Mouse (Mus musculus): ENCODE measurements around the gene Ociad1. TPM values are rescaled to one million over a fixed set of nuclear protein-coding genes. Genes with fewer than 3 reads are reported as not detected.
A peak's percentile ranks its signal among the peaks of the same experiment; 100 is the strongest.

The Ociad1 gene
- polyA plus RNA-seq, 1 experiment from 2014 or later = 402 TPM

DNA sequence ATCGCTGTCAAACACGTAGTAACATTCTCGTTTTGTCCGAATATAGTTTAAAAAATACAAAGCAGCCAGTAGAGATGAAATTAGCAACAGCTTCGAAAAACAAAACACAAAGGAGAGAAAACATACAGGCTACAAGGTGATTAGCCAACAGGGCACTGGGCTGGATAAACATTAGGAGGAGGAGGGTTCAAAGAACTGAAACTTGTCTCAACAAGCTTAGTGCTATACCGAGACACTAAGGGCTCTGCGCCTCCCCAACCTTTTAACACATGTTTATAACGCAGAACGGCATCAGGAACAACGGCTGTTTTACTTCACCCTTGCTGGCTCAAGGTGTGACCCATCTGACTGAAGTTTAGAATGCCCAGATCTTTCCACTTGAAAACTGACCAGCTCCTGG is 13.4 kb upstream of the Ociad1 start:
- H3K27ac ChIP-seq (ENCODE audit: low read depth, low read length) = no peak overlapping the region
- no peaks in the 10 kb centered on the region for H3K36me3 ChIP-seq (ENCODE audit: control insufficient read depth, insufficient read depth, low read length)
- H3K4me2 ChIP-seq (ENCODE audit: low read length) = no peak overlapping the region
- H3K9ac ChIP-seq (ENCODE audit: low read depth, low read length) = no peak overlapping the region
- no peaks in the 10 kb centered on the region for H3K9me3 ChIP-seq (ENCODE audit: control insufficient read depth, low read length)
- H3K4me1 ChIP-seq (ENCODE audit: control insufficient read depth, insufficient read depth, low read depth, low read length) = no peaks in the 10 kb centered on the region
- H3K27me3 ChIP-seq (replicated peaks; ENCODE audit: control insufficient read depth, insufficient read depth, low read length) = no peaks in the 10 kb centered on the region
- WGBS = 81% methylated on average over 10 of the region's 10 CpGs
- no peak overlapping the region for H3K4me3 ChIP-seq (ENCODE audit: low read length)
- ATAC-seq = no peak

DNA sequence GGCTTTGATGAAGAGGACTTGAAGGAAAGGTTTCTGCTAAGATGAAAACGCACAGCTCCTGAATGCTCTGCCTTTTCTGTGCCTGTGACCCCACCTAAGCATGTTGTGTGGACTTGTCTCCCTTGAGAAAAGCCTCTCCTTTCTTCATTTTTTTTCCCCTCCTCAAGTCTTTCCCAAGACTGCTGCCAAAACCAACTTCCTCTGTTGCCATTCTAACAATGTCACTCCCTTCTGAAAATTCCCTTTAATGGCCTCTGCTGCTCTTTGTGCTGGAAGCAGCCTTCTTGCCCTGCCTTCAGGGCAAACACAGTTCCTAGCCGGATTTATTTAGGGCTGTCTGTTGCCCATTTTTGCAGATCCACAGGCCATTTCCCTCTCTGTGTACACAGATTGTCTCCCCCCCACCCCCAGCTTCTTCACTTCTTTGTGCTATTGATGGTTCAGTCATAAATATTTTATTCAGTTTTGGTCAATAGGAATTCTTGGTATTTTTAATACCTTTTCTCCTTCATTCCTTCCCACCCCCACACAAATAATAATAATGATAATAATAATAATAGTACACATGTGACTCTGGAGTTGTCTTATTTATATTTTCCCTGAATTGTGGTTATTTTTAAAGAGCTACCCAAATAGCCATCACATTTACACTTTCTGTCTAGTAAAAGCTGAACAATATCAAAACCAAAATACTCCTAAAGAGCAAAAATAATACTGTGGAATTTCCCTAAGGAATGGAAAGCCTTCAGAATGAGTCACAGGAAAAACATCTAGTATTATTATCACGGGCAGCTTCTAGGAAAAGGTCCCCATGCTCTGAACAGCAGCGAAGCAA is 12.6 kb upstream of the Ociad1 start:
- Histone ChIP-seq H3K36me3 (ENCODE audit: control insufficient read depth, insufficient read depth, low read length) (no peaks in the 10 kb centered on the region), H3K9me3 (ENCODE audit: control insufficient read depth, low read length) (no peaks in the 10 kb centered on the region), H3K9ac (ENCODE audit: low read depth, low read length) (no peak overlapping the region), H3K4me1 (ENCODE audit: control insufficient read depth, insufficient read depth, low read depth, low read length) (no peaks in the 10 kb centered on the region), H3K4me3 (ENCODE audit: low read length) (no peak overlapping the region), H3K4me2 (ENCODE audit: low read length) (no peak overlapping the region), H3K27me3 (replicated peaks; ENCODE audit: control insufficient read depth, insufficient read depth, low read length) (no peaks in the 10 kb centered on the region), H3K27ac (ENCODE audit: low read depth, low read length) (peak overlapping the region; percentile 39; the same call in 1 of the 2 replicates)
- 59% methylated on average over 4 of the region's 4 CpGs for WGBS
- no peak for ATAC-seq

DNA sequence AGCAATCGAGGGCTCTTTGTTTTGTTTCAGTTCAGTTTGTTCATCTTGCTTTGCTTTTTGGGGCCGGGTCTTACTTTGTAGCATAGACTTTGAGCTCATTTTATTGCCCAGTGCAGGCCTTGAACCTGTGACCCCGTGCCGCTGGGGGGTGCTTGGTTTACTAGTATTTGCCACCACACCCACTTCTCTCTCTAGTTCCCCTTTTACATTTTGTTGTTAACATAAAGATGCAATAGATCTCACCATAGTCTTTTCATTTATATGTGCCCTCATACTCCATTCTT is 12.1 kb upstream of the Ociad1 start:
- Histone ChIP-seq H3K27me3 (replicated peaks; ENCODE audit: control insufficient read depth, insufficient read depth, low read length) (no peaks in the 10 kb centered on the region), H3K36me3 (ENCODE audit: control insufficient read depth, insufficient read depth, low read length) (no peaks in the 10 kb centered on the region), H3K9me3 (ENCODE audit: control insufficient read depth, low read length) (no peaks in the 10 kb centered on the region), H3K4me1 (ENCODE audit: control insufficient read depth, insufficient read depth, low read depth, low read length) (no peaks in the 10 kb centered on the region), H3K4me2 (ENCODE audit: low read length) (no peak overlapping the region), H3K9ac (ENCODE audit: low read depth, low read length) (no peak overlapping the region), H3K27ac (ENCODE audit: low read depth, low read length) (no peak overlapping the region), H3K4me3 (ENCODE audit: low read length) (no peak overlapping the region)
- WGBS = 72% methylated on average over 4 of the region's 4 CpGs
- no peak for ATAC-seq

DNA sequence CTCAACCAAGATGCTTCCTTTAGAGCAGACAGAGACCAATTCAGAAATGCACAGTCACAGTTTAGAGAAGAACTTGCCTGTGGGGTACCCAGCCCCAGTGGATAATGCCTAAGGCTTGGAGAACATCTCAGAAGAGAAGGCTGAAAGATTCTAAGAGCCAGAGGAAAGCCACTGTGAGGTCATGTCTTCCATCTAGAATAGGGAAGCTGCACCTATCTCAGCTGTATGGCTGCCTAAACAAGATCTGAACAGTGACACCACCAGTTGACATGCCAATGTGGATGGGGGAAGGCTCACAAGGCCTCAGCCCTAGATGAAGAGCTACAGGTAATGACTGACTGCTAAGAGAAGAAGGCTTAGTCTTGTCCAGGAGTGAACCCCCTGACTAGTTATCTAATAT is 8.5 kb upstream of the Ociad1 start:
- Histone ChIP-seq H3K36me3 (ENCODE audit: control insufficient read depth, insufficient read depth, low read length) (no peaks in the 10 kb centered on the region), H3K4me3 (ENCODE audit: low read length) (no peak overlapping the region), H3K9me3 (ENCODE audit: control insufficient read depth, low read length) (no peaks in the 10 kb centered on the region), H3K4me1 (ENCODE audit: control insufficient read depth, insufficient read depth, low read depth, low read length) (no peaks in the 10 kb centered on the region), H3K4me2 (ENCODE audit: low read length) (no peak overlapping the region), H3K9ac (ENCODE audit: low read depth, low read length) (no peak overlapping the region), H3K27me3 (replicated peaks; ENCODE audit: control insufficient read depth, insufficient read depth, low read length) (no peaks in the 10 kb centered on the region), H3K27ac (ENCODE audit: low read depth, low read length) (no peak overlapping the region)
- no peak for ATAC-seq

DNA sequence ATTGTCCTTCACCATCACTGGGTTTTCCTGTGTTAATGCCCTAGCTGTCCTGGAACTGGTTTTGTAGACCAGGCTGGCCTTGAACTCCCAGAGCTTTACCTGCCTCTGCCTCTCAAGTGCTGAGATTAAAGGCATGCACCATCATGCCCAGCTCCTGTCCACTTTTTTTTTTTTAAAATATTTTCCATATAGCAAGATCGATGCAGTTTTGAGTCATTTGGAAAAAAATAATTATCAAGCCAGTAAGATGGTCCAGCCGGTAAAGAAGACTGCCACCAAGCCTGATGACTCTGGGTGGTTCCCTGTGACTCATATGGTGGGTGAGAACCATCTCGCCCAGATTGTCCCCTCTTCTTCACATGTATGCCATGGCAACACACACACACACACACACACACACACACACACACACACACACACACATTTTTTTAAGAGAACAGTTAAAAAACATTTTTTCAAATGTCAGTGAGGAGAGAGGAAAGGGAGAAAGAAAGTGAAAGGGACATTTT is 7.1 kb upstream of the Ociad1 start:
- WGBS = 90% methylated on average over 3 of the region's 3 CpGs
- H3K9me3 ChIP-seq (ENCODE audit: control insufficient read depth, low read length) = no peaks in the 10 kb centered on the region

DNA sequence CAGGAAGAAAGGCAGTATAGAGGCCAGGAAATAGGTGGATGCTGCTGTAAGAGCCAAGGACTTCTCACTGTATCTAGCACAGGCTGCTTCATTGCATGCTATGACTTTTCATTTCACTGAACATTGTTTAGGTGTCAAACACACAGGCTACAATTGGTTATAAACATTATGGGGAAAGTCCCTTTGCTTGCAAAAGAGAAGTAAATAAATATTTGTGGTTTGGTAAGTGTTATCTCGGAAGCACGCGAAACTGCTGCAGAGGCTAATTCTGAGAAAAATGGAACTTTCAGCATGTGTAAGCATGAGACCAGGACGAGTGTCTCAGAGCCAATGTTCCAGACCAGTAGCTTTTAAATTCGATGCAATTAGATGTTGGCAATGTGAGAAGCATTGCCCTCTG is 6.0 kb upstream of the Ociad1 start:
- Histone ChIP-seq H3K36me3 (ENCODE audit: control insufficient read depth, insufficient read depth, low read length) (no peaks in the 10 kb centered on the region), H3K9ac (ENCODE audit: low read depth, low read length) (no peak overlapping the region), H3K9me3 (ENCODE audit: control insufficient read depth, low read length) (no peaks in the 10 kb centered on the region), H3K27ac (ENCODE audit: low read depth, low read length) (no peak overlapping the region), H3K4me2 (ENCODE audit: low read length) (no peak overlapping the region), H3K27me3 (replicated peaks; ENCODE audit: control insufficient read depth, insufficient read depth, low read length) (no peaks in the 10 kb centered on the region), H3K4me1 (ENCODE audit: control insufficient read depth, insufficient read depth, low read depth, low read length) (no peaks in the 10 kb centered on the region), H3K4me3 (ENCODE audit: low read length) (no peak overlapping the region)
- ATAC-seq = no peak
- WGBS = 82% methylated on average over 5 of the region's 5 CpGs

More for the DNA sequence above, 7.1 kb upstream of the Ociad1 start:
- Histone ChIP-seq H3K4me3 (ENCODE audit: low read length) (no peak overlapping the region), H3K4me1 (ENCODE audit: control insufficient read depth, insufficient read depth, low read depth, low read length) (no peaks in the 10 kb centered on the region), H3K27me3 (replicated peaks; ENCODE audit: control insufficient read depth, insufficient read depth, low read length) (no peaks in the 10 kb centered on the region), H3K4me2 (ENCODE audit: low read length) (no peak overlapping the region), H3K36me3 (ENCODE audit: control insufficient read depth, insufficient read depth, low read length) (no peaks in the 10 kb centered on the region), H3K27ac (ENCODE audit: low read depth, low read length) (no peak overlapping the region), H3K9ac (ENCODE audit: low read depth, low read length) (no peak overlapping the region)
- ATAC-seq = no peak

DNA sequence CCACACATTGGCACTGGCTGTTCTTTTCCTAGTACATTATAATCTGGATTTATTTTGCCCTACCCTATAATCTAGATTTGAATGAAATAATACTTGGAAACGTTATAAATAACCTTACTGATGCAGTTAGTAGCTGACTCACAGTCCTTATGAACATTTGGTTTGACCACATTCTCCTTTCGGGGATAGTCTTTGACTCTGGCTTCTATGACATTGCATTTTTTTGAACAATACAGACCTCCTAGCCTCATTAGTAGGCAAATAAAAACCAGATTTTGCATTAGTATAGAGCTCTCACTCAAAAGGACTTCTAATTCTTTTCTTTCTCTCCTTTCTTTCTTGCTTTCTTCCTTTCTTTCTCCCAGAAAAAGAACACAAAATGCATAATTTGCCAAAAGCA is 2.7 kb upstream of the Ociad1 start:
- WGBS = 57% methylated on average over 2 of the region's 2 CpGs
- H3K9ac ChIP-seq (ENCODE audit: low read depth, low read length) = no peak overlapping the region
- H3K4me3 ChIP-seq (ENCODE audit: low read length) = no peak overlapping the region
- H3K4me1 ChIP-seq (ENCODE audit: control insufficient read depth, insufficient read depth, low read depth, low read length) = peaks cover 3% of the 10 kb centered on the region
- no peaks in the 10 kb centered on the region for H3K9me3 ChIP-seq (ENCODE audit: control insufficient read depth, low read length)
- no peak for ATAC-seq
- no peak overlapping the region for H3K27ac ChIP-seq (ENCODE audit: low read depth, low read length)
- H3K27me3 ChIP-seq (replicated peaks; ENCODE audit: control insufficient read depth, insufficient read depth, low read length) = no peaks in the 10 kb centered on the region
- no peaks in the 10 kb centered on the region for H3K36me3 ChIP-seq (ENCODE audit: control insufficient read depth, insufficient read depth, low read length)
- H3K4me2 ChIP-seq (ENCODE audit: low read length) = no peak overlapping the region

DNA sequence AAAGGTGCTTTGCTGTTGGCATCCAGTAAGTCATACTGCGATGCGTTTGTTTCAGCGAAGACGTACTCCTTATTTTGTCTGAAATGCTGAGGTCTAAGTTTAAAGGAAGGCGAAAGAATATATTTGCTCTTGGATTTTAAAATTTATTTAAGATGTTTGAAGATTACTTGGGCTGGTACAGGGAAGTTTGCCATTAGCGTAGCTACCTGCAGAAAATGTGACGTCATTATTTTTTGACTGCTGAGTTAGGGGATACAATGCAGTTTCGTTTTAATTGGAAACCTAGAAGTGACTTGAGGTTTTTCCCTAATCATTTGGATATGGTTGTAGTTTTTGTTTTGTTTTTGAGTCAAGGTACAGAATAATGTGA is 859 bp downstream of the Ociad1 start:
- H3K27ac ChIP-seq (ENCODE audit: low read depth, low read length) = no peak overlapping the region; the same call in 1 of the 2 replicates
- WGBS = 17% methylated on average over 8 of the region's 8 CpGs
- no peak for ATAC-seq
- H3K4me3 ChIP-seq (ENCODE audit: low read length) = peak overlapping the region; percentile 91
- peaks cover 5% of the 10 kb centered on the region; the same call in 1 of the 2 replicates for H3K36me3 ChIP-seq (ENCODE audit: control insufficient read depth, insufficient read depth, low read length)
- peak overlapping the region; percentile 80 for H3K4me2 ChIP-seq (ENCODE audit: low read length)
- H3K4me1 ChIP-seq (ENCODE audit: control insufficient read depth, insufficient read depth, low read depth, low read length) = peaks cover 3% of the 10 kb centered on the region
- H3K9me3 ChIP-seq (ENCODE audit: control insufficient read depth, low read length) = no peaks in the 10 kb centered on the region
- H3K27me3 ChIP-seq (replicated peaks; ENCODE audit: control insufficient read depth, insufficient read depth, low read length) = no peaks in the 10 kb centered on the region
- peak overlapping the region; percentile 94 for H3K9ac ChIP-seq (ENCODE audit: low read depth, low read length)

DNA sequence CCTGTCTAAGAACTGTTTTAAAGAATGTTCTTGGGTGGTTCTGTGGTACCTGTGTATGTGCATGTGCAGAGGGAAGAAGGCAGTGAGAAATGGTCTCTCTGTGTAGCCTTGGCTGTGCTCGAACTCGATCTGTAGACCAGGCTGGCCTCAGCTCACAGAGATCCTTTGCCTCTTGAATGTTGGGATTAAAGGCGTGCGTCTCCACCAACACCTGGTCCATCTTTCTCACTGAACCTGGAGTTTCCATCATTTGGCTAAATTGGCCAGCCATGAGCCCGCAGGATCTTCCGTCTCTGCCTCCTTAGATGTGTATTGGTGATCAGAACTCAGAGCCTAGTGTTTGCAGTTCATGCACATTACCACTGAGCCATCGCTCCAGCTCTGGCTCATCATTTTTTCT is 2.4 kb downstream of the Ociad1 start:
- 96% methylated on average over 7 of the region's 7 CpGs for WGBS
- no peaks in the 10 kb centered on the region for H3K27me3 ChIP-seq (replicated peaks; ENCODE audit: control insufficient read depth, insufficient read depth, low read length)
- H3K9me3 ChIP-seq (ENCODE audit: control insufficient read depth, low read length) = no peaks in the 10 kb centered on the region
- no peak overlapping the region for H3K4me2 ChIP-seq (ENCODE audit: low read length)
- H3K36me3 ChIP-seq (ENCODE audit: control insufficient read depth, insufficient read depth, low read length) = peaks cover 7% of the 10 kb centered on the region; the same call in 1 of the 2 replicates
- no peak overlapping the region for H3K4me3 ChIP-seq (ENCODE audit: low read length)
- no peak overlapping the region for H3K27ac ChIP-seq (ENCODE audit: low read depth, low read length)
- H3K4me1 ChIP-seq (ENCODE audit: control insufficient read depth, insufficient read depth, low read depth, low read length) = peaks cover 3% of the 10 kb centered on the region
- ATAC-seq = no peak
- no peak overlapping the region for H3K9ac ChIP-seq (ENCODE audit: low read depth, low read length)

Measured in hindbrain, embryonic 16.5 days (tissue).